8 mouse cellular contexts compared by ENCODE assay signal in the genomic region with DNA sequence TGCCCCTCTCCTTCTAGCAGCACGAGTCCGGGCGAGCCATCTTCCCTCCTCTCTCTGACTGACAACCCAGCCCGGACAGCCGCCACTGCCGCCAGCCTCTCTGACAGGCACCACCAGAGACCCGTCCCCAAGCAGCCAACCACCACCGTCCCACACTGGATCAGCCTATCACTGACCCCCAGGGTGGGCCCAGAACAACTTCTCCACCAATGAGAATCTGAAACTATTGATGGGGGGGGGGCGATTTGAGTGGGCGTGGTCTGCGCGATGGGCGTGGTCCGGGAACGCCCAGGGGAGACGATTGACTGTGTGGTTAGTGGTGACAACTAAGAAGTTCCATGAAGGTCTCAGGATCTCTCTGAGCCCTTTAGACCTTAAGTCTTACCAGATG. TPM values are rescaled to one million over a fixed set of nuclear protein-coding genes. Genes with fewer than 3 reads are reported as not detected.
DNase-seq lines count a peak whose midpoint lies in the region; ATAC-seq and TF ChIP-seq lines count a peak whose summit lies in the region.

A gene (minus strand): TSS at position 112 of the 391 bp plus-strand sequence.

- peak; percentile 99 for ATAC-seq in Patski
- ATAC-seq in hindbrain, embryonic 14.5 days (ENCODE audit: low FRiP score): peak; percentile 100

- 0% methylated on average over 16 of the region's 16 CpGs for WGBS in hindbrain, embryonic 14.5 days

- POLR2A ChIA-PET in Patski (lab: Charles Lee): interaction anchor here (1.2 to 1.8 kb wide), 2 partner anchors 10 to 36 kb away, joined by 3 to 5 read pairs; no protein-coding TSS in a partner anchor

- H3K4me2 ChIP-seq in hindbrain, embryonic 14.5 days (replicated peaks): peak within 1 kb of the TSS; percentile 87

- in situ Hi-C loops in Patski (cut with MboI; ENCODE audit: low pct_unique_long_range_greater_than_20kb): no loop called here

- H3K4me1 ChIP-seq in hindbrain, embryonic 14.5 days (replicated peaks; ENCODE audit: control insufficient read depth, insufficient read depth, low read length): peaks cover 19% of the 10 kb centered on the region

- CTCF ChIA-PET in Patski (lab: Charles Lee): interaction anchor here (1.0 kb wide), 1 partner anchor 10 kb away, joined by 3 read pairs; no protein-coding TSS in a partner anchor

- TF ChIP-seq CTCF in Patski (IDR thresholded peaks at IDR 0.05): no peak

- no peaks in the 10 kb centered on the region for H3K9me3 ChIP-seq in hindbrain, embryonic 14.5 days (ENCODE audit: control insufficient read depth, low read length)

- H3K27ac ChIP-seq in hindbrain, embryonic 14.5 days: peak within 1 kb of the TSS; percentile 77

- peak within 1 kb of the TSS; percentile 94 for H3K4me3 ChIP-seq in hindbrain, embryonic 14.5 days (replicated peaks; ENCODE audit: low read length)

- peak; percentile 80 for DNase-seq in Patski (ENCODE audit: low read depth, low spot score)
- peak; percentile 91 to 92 for DNase-seq in cerebellum, postnatal 14 days
- peak; percentile 92 to 93 for DNase-seq in frontal cortex, postnatal 14 days (ENCODE audit: low spot score in 2 of 2)
- peak; percentile 88 for DNase-seq in hindbrain, embryonic 14.5 days (ENCODE audit: low spot score)
- DNase-seq in left cerebral cortex, adult 11 months (ENCODE audit: low spot score): peak; percentile 93
- peak; percentile 94 to 97 for DNase-seq in lung, postnatal 4 days
- DNase-seq in retina, postnatal 7 days (ENCODE audit: low read depth, low spot score): peak; percentile 87
- DNase-seq in urinary bladder, adult 2 months (ENCODE audit: low spot score): peak; percentile 87

- H3K36me3 ChIP-seq in hindbrain, embryonic 14.5 days (replicated peaks; ENCODE audit: control insufficient read depth, insufficient read depth): no peaks in the 10 kb centered on the region

- peak within 1 kb of the TSS; percentile 91 for H3K9ac ChIP-seq in hindbrain, embryonic 14.5 days

- H3K27me3 ChIP-seq in Patski: no peaks in the 10 kb centered on the region
- H3K27me3 ChIP-seq in hindbrain, embryonic 14.5 days (ENCODE audit: control insufficient read depth, insufficient read depth, low read length): no peaks in the 10 kb centered on the region

RNA-seq across cellular contexts. Expression of the gene that starts here (rescaled TPM):
- polyA plus RNA-seq in Patski (2021): 29.9 TPM
- polyA plus RNA-seq in hindbrain, embryonic 14.5 days (2014; fragmentation: Nextera tagmentation; extraction: Ambion mirVana): 37.9 and 41.8 TPM in 2 replicates
- polyA plus RNA-seq in urinary bladder, adult 2 months (2012; rRNA removed): 16.7 and 17.6 TPM in 2 replicates

Comparison
In these comparisons a context has a peak if more than half of its experiments do, and no peak if none do; other contexts are left out.
1. Peak in every context shown above with its lines: DNase-seq, ATAC-seq, H3K4me3 ChIP-seq and H3K27ac ChIP-seq.